Mouse (Mus musculus): Measurements from ENCODE around the gene Dpy19l2.

- TF ChIP-seq POLR2A (IDR thresholded peaks at IDR 0.05; ENCODE audit: borderline replicate concordance, insufficient read depth, low read length) (no peak), CTCF (IDR thresholded peaks at IDR 0.05; ENCODE audit: borderline replicate concordance, insufficient read depth, low read depth, low read length) (no peak)
These were observed at the start of gene Dpy19l2 for GRCm38 (mm10) chr9:24695700-24696404.

All from cerebellum, adult 2 months (tissue).